Mouse (Mus musculus): Measurements from ENCODE around the gene Cept1. TPM values are rescaled to one million over a fixed set of nuclear protein-coding genes. Genes with fewer than 3 reads are reported as not detected.

Cept1 gene
- polyA plus RNA-seq (2017; shearing (Covaris generic)): 81.2 TPM

DNA sequence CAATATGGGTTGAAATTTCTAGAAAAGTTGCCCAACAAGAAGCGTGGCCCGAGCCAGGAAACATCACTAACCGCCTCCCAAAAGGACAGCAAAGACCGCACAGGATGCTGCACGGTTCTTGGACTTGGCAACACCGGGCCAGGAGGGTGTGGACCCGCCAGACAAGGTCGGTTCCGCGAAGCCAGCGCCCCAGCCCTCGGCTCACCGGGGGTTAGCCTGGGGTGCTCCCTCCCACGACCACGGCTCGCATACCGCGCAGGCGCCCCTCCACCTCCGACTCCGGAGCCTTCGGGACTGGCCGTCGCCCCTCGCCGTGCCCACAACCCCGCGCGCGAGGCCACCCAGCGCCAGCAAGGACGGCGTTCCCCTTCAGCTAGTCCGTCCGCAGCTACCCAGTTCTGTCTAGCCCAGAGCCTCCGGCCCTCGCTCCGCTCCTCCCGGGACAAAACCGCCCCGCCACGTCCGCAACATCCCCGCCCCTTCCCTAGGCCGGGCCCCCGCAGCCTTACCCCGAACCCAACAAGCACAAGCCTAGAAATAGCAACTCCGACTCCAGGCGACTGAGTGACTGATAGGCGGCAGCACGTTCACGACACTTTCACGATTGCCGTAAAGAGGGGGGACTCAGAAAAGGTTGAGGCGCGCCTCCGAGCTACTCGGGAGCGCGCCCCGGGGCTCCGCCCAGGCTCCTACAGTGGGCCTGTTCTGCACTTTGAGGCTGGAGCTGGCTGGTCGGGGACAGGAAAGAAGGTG lies at the start of gene Cept1, which contains the start of gene Dram2:
TSS of gene Cept1 (minus strand) at position 632 of the 753 bp plus-strand sequence.
TSS of gene Dram2 (plus strand) at position 628 of the 753 bp plus-strand sequence.

DNA sequence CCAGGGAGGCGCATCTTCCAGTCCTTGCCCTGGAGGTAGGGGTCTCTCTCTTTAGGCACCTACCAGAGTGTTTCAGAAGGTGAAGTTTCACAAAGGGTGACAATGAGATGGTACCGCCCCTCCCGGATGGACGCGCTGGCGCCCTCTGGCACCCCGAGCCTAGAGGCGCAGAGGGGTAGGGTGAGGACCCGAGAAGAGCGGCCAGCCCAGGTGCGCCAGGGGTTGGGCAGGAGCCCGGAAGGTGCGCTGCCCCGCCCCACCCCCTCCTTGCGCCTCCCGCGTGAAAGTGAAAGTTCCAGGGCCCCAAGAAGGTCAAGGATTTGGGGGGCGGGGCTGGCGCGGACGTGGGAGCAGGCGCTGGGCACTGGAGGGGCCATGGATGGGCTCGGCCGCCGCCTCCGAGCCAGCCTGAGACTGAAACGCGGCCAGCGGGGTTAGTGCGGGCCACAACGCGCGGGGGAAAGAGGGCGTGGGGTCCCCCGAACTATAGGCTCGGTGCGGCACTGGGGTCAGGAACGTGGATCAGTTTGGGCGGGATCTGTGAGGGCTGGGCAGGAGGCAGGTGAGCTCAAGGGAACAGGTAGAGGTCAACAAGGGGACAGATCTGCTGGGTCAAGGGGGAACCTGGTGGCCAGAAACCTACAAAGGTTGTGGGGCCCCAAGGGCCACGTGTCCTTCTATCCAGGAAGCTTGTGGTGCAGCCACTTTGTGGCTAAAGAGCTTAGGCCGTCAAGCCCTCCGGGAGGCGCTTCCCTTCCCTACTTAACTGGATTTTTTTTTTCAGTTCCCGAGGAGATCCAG lies 65.1 kb downstream of the Cept1 start, which contains the start of gene Dennd2d:
TSS of gene Dennd2d (plus strand) at position 125 of the 801 bp plus-strand sequence.

Other genes starting within 250 kb of the Cept1 start
- 0.23 TPM for gene Chil6, start 141.6 kb downstream of the Cept1 start, polyA plus RNA-seq (2017; shearing (Covaris generic))
- gene Dennd2d, start 65.4 kb downstream of the Cept1 start, polyA plus RNA-seq (2017; shearing (Covaris generic)): 232 TPM
- 20.0 TPM for gene Dram2, start within 50 bp of the Cept1 start, polyA plus RNA-seq (2017; shearing (Covaris generic))
- 36.7 TPM for gene Lrif1, start 137.2 kb upstream of the Cept1 start, polyA plus RNA-seq (2017; shearing (Covaris generic))
- gene Cd53, start 242.3 kb upstream of the Cept1 start, polyA plus RNA-seq (2017; shearing (Covaris generic)): 1,016 TPM